Mouse (Mus musculus): ENCODE measurements at regions not wholly inside any gene's neighbourhood (a gene's known extent, or its start where the extent isn't known, plus 50 kb on each side); places are given as distances from the start of the nearest gene placed in this dataset.

DNA sequence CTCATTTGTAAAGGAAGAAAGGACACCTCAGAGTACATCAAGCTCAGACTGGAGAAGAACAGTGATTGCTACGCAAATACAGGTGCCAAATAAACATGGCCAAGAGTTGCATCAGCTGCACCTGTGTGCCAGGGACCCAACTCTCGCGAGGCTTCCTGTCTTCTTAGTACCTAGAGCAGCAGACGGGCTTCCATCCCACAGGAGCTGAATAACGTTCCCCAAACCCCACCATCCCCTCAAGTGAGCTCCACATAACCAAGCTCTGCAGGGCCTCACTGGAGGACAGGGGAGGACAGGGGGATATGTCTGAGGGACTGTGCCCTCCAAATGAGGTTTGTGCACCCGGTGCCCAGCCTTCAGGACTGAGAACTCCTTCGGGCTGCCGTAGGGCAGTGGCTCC, 305.5 kb downstream of the Cbln4 start:
- Histone ChIP-seq H3K4me1 (ENCODE audit: control insufficient read depth in 2 of 2, insufficient read depth in 2 of 2, low read length in 2 of 2) (peaks cover 2 to 3% of the 10 kb centered on the region in 2 experiments; a peak in 2 of 4 replicates), H3K27ac (replicated peaks in 1 of 2; ENCODE audit: control insufficient read depth in 1 of 2, insufficient read depth in 1 of 2, low read depth in 2 of 2, low read length in 2 of 2) (no peak overlapping the region), H3K4me3 (ENCODE audit: control insufficient read depth in 1 of 2, insufficient read depth in 1 of 2, low read depth in 1 of 2, low read length in 2 of 2) (no peak overlapping the region), H3K9me3 (ENCODE audit: control insufficient read depth, low read length) (no peaks in the 10 kb centered on the region), H3K36me3 (ENCODE audit: control insufficient read depth, insufficient read depth, low read length) (no peaks in the 10 kb centered on the region), H3K4me2 (ENCODE audit: low read length) (no peak overlapping the region), H3K9ac (ENCODE audit: low read length) (no peak overlapping the region), H3K27me3 (ENCODE audit: control insufficient read depth, insufficient read depth, low read length) (no peaks in the 10 kb centered on the region)
- ATAC-seq (ENCODE audit: insufficient number of reproducible peaks, insufficient read depth, low FRiP score, low read depth) = no peak
- 87% methylated on average over 8 of the region's 8 CpGs for WGBS

DNA sequence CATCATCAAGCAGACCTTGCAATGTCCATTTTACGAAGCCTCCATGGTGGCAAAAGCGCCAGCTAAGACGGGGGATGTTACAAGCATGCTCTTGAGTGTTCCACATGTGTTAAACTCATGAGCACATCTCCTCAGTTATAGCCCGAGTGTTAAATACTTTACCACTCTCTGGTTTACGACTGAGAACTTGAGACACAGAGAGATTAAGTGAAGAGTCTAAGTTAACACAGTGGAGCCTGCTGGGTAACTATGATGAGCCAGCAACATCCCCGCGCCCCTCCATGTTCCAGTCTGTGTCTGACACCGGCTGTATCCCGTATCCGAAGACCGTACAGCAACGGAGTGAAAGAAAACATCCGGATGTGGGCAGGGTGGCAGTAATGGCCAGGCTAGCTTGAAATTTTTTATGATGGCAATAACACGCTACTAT, 308.2 kb downstream of the Cbln4 start:
- no peak overlapping the region for H3K9ac ChIP-seq (ENCODE audit: low read length)
- no peak overlapping the region for H3K4me2 ChIP-seq (ENCODE audit: low read length)
- no peak for ATAC-seq (ENCODE audit: insufficient number of reproducible peaks, insufficient read depth, low FRiP score, low read depth)
- no peaks in the 10 kb centered on the region for H3K36me3 ChIP-seq (ENCODE audit: control insufficient read depth, insufficient read depth, low read length)
- 77% methylated on average over 14 of the region's 14 CpGs for WGBS
- no peaks in the 10 kb centered on the region for H3K9me3 ChIP-seq (ENCODE audit: control insufficient read depth, low read length)
- no peak overlapping the region for H3K27ac ChIP-seq (replicated peaks in 1 of 2; ENCODE audit: control insufficient read depth in 1 of 2, insufficient read depth in 1 of 2, low read depth in 2 of 2, low read length in 2 of 2)
- H3K4me3 ChIP-seq (ENCODE audit: control insufficient read depth in 1 of 2, insufficient read depth in 1 of 2, low read depth in 1 of 2, low read length in 2 of 2) = no peak overlapping the region
- H3K4me1 ChIP-seq (ENCODE audit: control insufficient read depth in 2 of 2, insufficient read depth in 2 of 2, low read length in 2 of 2) = no peaks in the 10 kb centered on the region
- H3K27me3 ChIP-seq (ENCODE audit: control insufficient read depth, insufficient read depth, low read length) = no peaks in the 10 kb centered on the region

DNA sequence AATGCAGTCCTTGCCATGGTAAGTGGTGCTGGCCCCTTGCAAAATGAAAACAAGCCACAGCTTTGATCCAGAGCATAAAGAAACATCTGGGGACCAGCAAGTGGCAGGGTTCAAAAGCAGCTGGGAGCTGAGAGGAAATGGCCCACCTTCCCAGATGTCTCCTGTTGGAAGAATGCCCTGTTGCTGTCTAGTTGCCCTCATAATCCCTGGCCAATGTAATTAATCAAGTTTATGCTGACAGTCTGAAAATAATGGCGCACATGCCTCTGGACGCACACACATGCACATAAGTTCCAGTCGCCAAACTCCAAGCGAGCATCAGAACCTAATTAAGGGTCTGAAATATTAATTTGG, 308.7 kb downstream of the Cbln4 start:
- ATAC-seq (ENCODE audit: insufficient number of reproducible peaks, insufficient read depth, low FRiP score, low read depth) = no peak
- Histone ChIP-seq H3K4me3 (ENCODE audit: control insufficient read depth in 1 of 2, insufficient read depth in 1 of 2, low read depth in 1 of 2, low read length in 2 of 2) (no peak overlapping the region), H3K9me3 (ENCODE audit: control insufficient read depth, low read length) (no peaks in the 10 kb centered on the region), H3K9ac (ENCODE audit: low read length) (no peak overlapping the region), H3K4me2 (ENCODE audit: low read length) (no peak overlapping the region), H3K27me3 (ENCODE audit: control insufficient read depth, insufficient read depth, low read length) (no peaks in the 10 kb centered on the region), H3K4me1 (ENCODE audit: control insufficient read depth in 2 of 2, insufficient read depth in 2 of 2, low read length in 2 of 2) (no peaks in the 10 kb centered on the region), H3K36me3 (ENCODE audit: control insufficient read depth, insufficient read depth, low read length) (no peaks in the 10 kb centered on the region), H3K27ac (replicated peaks in 1 of 2; ENCODE audit: control insufficient read depth in 1 of 2, insufficient read depth in 1 of 2, low read depth in 2 of 2, low read length in 2 of 2) (no peak overlapping the region)
- WGBS = 89% methylated on average over 4 of the region's 4 CpGs

DNA sequence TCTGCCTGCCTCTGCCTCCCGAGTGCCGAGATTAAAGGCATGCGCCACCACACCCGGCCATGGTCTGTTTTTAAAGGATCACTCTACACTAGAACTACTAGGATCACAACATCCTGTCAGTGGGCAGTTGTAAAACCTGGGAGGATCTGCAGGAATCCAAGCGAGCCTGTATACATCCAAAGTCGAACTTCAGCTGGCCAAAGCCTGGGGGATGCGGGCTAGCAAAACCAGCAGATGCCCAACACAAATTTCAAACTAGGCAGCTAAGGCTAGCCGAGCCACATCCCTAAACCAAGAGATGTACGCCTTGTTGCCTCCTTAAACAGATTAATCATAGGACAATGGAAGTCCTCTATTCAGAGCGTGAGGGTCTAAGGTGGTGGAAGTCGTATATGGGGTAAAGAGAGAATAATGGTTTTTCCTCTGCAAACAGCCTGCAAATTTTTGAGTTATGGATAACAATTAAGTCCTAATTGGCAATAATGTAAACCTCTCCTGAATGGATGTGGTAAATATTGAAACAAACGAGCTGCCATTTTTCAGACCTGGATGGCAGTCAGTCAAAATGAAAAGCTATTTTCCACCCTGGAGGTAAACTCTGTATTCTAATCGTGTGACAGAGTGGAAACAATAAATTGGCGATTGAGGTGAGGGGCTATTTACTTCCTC, 309.2 kb downstream of the Cbln4 start:
- Histone ChIP-seq H3K4me1 (ENCODE audit: control insufficient read depth in 2 of 2, insufficient read depth in 2 of 2, low read length in 2 of 2) (no peaks in the 10 kb centered on the region), H3K27me3 (ENCODE audit: control insufficient read depth, insufficient read depth, low read length) (no peaks in the 10 kb centered on the region), H3K9ac (ENCODE audit: low read length) (no peak overlapping the region), H3K9me3 (ENCODE audit: control insufficient read depth, low read length) (no peaks in the 10 kb centered on the region), H3K4me3 (ENCODE audit: control insufficient read depth in 1 of 2, insufficient read depth in 1 of 2, low read depth in 1 of 2, low read length in 2 of 2) (no peak overlapping the region), H3K27ac (replicated peaks in 1 of 2; ENCODE audit: control insufficient read depth in 1 of 2, insufficient read depth in 1 of 2, low read depth in 2 of 2, low read length in 2 of 2) (no peak overlapping the region), H3K4me2 (ENCODE audit: low read length) (no peak overlapping the region), H3K36me3 (ENCODE audit: control insufficient read depth, insufficient read depth, low read length) (no peaks in the 10 kb centered on the region)
- 86% methylated on average over 14 of the region's 14 CpGs for WGBS
- ATAC-seq (ENCODE audit: insufficient number of reproducible peaks, insufficient read depth, low FRiP score, low read depth) = no peak

DNA sequence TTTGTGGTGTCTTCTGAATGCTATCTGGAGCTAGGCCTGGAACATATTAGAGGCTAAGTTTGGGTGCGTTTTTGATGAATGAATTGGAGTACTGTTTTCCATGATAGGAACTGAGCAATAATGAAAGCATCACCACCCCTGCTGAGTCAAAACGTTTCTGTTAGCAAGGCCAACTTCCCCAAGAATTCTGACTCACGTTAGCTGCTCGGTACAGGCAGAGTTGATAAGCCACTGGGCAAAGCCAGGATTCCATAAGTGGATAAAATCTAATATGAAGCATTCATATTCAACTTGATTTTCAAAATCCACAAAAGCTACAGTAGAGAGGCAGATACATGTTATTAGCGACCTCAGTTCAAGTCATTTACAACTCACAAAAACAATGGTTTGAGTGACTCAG, 324.0 kb downstream of the Cbln4 start:
- Histone ChIP-seq H3K4me3 (ENCODE audit: control insufficient read depth in 1 of 2, insufficient read depth in 1 of 2, low read depth in 1 of 2, low read length in 2 of 2) (no peak overlapping the region), H3K27ac (replicated peaks in 1 of 2; ENCODE audit: control insufficient read depth in 1 of 2, insufficient read depth in 1 of 2, low read depth in 2 of 2, low read length in 2 of 2) (no peak overlapping the region), H3K9ac (ENCODE audit: low read length) (no peak overlapping the region), H3K9me3 (ENCODE audit: control insufficient read depth, low read length) (no peaks in the 10 kb centered on the region), H3K36me3 (ENCODE audit: control insufficient read depth, insufficient read depth, low read length) (no peaks in the 10 kb centered on the region), H3K27me3 (ENCODE audit: control insufficient read depth, insufficient read depth, low read length) (no peaks in the 10 kb centered on the region), H3K4me2 (ENCODE audit: low read length) (no peak overlapping the region), H3K4me1 (ENCODE audit: control insufficient read depth in 2 of 2, insufficient read depth in 2 of 2, low read length in 2 of 2) (no peaks in the 10 kb centered on the region)
- 54% methylated on average over 5 of the region's 5 CpGs for WGBS
- ATAC-seq (ENCODE audit: insufficient number of reproducible peaks, insufficient read depth, low FRiP score, low read depth) = no peak

DNA sequence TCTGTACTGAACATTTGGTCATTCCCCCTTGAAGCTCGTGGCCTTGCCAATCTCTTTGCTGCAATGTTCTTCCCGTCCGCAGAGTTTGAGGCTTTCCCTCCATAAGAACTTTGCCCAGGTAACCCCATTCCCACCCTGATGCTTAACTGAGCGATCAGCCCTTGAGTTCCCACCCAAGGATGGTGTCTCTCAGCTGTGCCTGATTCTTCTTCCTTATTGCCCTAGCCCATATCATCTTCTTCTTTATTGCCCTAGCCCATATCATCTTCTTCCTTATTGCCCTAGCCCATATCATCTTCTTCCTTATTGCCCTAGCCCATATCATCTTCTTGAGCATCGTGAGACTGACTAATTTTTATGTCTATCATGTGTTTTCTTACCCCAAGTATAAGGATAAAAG, 324.4 kb downstream of the Cbln4 start:
- no peak for ATAC-seq (ENCODE audit: insufficient number of reproducible peaks, insufficient read depth, low FRiP score, low read depth)
- H3K27ac ChIP-seq (replicated peaks in 1 of 2; ENCODE audit: control insufficient read depth in 1 of 2, insufficient read depth in 1 of 2, low read depth in 2 of 2, low read length in 2 of 2) = no peak overlapping the region
- no peaks in the 10 kb centered on the region for H3K27me3 ChIP-seq (ENCODE audit: control insufficient read depth, insufficient read depth, low read length)
- 80% methylated on average over 5 of the region's 5 CpGs for WGBS
- no peaks in the 10 kb centered on the region for H3K36me3 ChIP-seq (ENCODE audit: control insufficient read depth, insufficient read depth, low read length)
- no peak overlapping the region for H3K4me2 ChIP-seq (ENCODE audit: low read length)
- H3K9me3 ChIP-seq (ENCODE audit: control insufficient read depth, low read length) = no peaks in the 10 kb centered on the region
- no peak overlapping the region for H3K4me3 ChIP-seq (ENCODE audit: control insufficient read depth in 1 of 2, insufficient read depth in 1 of 2, low read depth in 1 of 2, low read length in 2 of 2)
- no peaks in the 10 kb centered on the region for H3K4me1 ChIP-seq (ENCODE audit: control insufficient read depth in 2 of 2, insufficient read depth in 2 of 2, low read length in 2 of 2)
- H3K9ac ChIP-seq (ENCODE audit: low read length) = no peak overlapping the region

DNA sequence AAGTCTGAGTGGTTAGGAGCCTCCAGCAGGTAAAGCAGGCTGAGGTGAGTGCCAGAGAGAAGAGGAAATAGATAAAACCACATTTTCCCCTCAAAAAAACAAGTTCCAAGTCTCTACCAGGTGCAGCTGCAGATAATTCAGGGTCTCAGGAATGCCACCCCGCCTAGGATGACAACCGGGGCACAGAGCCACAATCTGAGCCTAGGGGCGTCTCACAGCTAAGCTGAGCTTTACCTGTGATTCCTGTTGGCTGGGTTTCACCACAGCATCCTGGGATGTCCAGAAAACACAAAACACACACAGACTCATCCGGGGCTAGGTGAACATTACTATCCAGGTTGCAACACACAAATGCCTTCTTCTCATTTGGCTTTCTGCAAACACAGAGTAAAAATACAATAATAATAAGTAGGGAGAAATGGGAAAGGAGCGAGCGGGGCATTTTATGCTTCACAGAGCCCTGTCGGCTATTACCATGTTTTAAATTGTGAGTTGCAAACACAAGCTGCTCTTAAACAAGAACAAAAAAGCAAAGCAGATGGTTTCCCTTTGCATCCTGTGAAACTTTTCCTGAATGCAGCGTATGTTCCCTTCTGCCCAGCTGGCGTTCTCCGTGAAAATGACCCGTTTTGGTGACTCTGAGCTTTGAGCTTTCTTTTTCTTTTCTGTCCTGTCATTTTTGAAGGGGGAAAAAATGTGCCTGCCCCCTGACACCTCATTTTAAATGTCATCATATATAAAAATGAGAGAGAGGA, 330.3 kb downstream of the Cbln4 start:
- no peak overlapping the region for H3K9ac ChIP-seq (ENCODE audit: low read length)
- H3K4me2 ChIP-seq (ENCODE audit: low read length) = no peak overlapping the region
- ATAC-seq (ENCODE audit: insufficient number of reproducible peaks, insufficient read depth, low FRiP score, low read depth) = no peak
- WGBS = 85% methylated on average over 11 of the region's 11 CpGs
- H3K27ac ChIP-seq (replicated peaks in 1 of 2; ENCODE audit: control insufficient read depth in 1 of 2, insufficient read depth in 1 of 2, low read depth in 2 of 2, low read length in 2 of 2) = no peak overlapping the region
- H3K27me3 ChIP-seq (ENCODE audit: control insufficient read depth, insufficient read depth, low read length) = no peaks in the 10 kb centered on the region
- H3K4me1 ChIP-seq (ENCODE audit: control insufficient read depth in 2 of 2, insufficient read depth in 2 of 2, low read length in 2 of 2) = no peaks in the 10 kb centered on the region
- H3K9me3 ChIP-seq (ENCODE audit: control insufficient read depth, low read length) = no peaks in the 10 kb centered on the region
- H3K36me3 ChIP-seq (ENCODE audit: control insufficient read depth, insufficient read depth, low read length) = no peaks in the 10 kb centered on the region
- H3K4me3 ChIP-seq (ENCODE audit: control insufficient read depth in 1 of 2, insufficient read depth in 1 of 2, low read depth in 1 of 2, low read length in 2 of 2) = no peak overlapping the region

DNA sequence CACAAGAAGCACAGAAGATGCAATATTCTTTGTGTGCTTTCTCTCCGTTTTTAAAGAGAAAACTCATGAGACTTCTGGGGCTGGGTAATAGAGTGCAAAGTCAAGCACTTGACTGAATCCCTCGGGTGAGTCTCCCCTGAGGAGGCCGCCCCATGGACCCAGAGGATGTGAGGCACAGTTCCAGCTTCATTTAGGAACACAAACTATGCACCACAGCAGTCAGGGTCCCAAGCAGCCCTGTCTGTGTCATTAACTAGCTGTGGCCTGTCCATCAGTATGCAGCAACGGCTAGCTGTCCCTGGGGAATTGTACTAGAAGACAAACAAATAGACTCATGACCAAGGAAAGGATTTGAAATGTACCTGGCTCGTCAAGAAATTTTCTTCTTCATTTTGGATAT, 349.7 kb downstream of the Cbln4 start:
- ATAC-seq (ENCODE audit: insufficient number of reproducible peaks, insufficient read depth, low FRiP score, low read depth) = no peak
- H3K4me3 ChIP-seq (ENCODE audit: control insufficient read depth in 1 of 2, insufficient read depth in 1 of 2, low read depth in 1 of 2, low read length in 2 of 2) = no peak overlapping the region
- no peaks in the 10 kb centered on the region for H3K27me3 ChIP-seq (ENCODE audit: control insufficient read depth, insufficient read depth, low read length)
- H3K27ac ChIP-seq (replicated peaks in 1 of 2; ENCODE audit: control insufficient read depth in 1 of 2, insufficient read depth in 1 of 2, low read depth in 2 of 2, low read length in 2 of 2) = no peak overlapping the region
- 0 out of 4 replicates have a peak, but pooled peaks cover 0 to 2% of the 10 kb centered on the region in 2 experiments for H3K4me1 ChIP-seq (ENCODE audit: control insufficient read depth in 2 of 2, insufficient read depth in 2 of 2, low read length in 2 of 2)
- H3K9ac ChIP-seq (ENCODE audit: low read length) = no peak overlapping the region
- H3K36me3 ChIP-seq (ENCODE audit: control insufficient read depth, insufficient read depth, low read length) = no peaks in the 10 kb centered on the region
- no peak overlapping the region for H3K4me2 ChIP-seq (ENCODE audit: low read length)
- no peaks in the 10 kb centered on the region for H3K9me3 ChIP-seq (ENCODE audit: control insufficient read depth, low read length)
- WGBS = 78% methylated on average over 5 of the region's 5 CpGs

Measured in heart, embryonic 14.5 days (tissue).